Mouse (Mus musculus) erythroblast, embryonic 14.5 days (primary cell): ENCODE results near the gene Podxl.

Experiments
- GATA1 ChIP-seq: IDR thresholded peaks from 2 replicates; pipeline ENCODE4 v1.6.1; 2012; ENCODE audit warnings: low read length, inconsistent platforms, mixed read lengths
- TAL1 ChIP-seq: IDR thresholded peaks from 3 replicates; pipeline ENCODE4 v1.6.1; 2012; ENCODE audit warnings: low read length, inconsistent platforms, mixed read lengths

GRCm38 (mm10) chr6:31598349-31598911 lies 34.6 kb upstream of the Podxl start:
- TF ChIP-seq TAL1 = no peak
- no peak for TF ChIP-seq GATA1
